Mouse (Mus musculus) stomach, postnatal 0 days (tissue): ENCODE measurements around the gene Six2. TPM values are rescaled to one million over a fixed set of nuclear protein-coding genes. Genes with fewer than 3 reads are reported as not detected.

Experiments
- ATAC-seq: fragments of 200-750 bp; cut with Nextera tagmentation; 2 replicates; pipeline ENCODE4 v1.8.0; 2017; ENCODE audit not compliant: low FRiP score, low TSS enrichment
- DNase-seq: peaks from one replicate; pipeline ENCODE4 v3.0.0-alpha.2; 2016; ENCODE audit warnings: low spot score
- H3K27ac ChIP-seq: fragments of 300-500 bp; sonication (generic); replicated peaks from 2 replicates; pipeline ENCODE4 v1.5.1; 2014; ENCODE audit warnings: mild to moderate bottlenecking, control low read depth
- H3K27me3 ChIP-seq: fragments of 300-500 bp; sonication (generic); 2 replicates; pipeline ENCODE4 v1.6.1; 2014; ENCODE audit warnings: low read length; ENCODE audit not compliant: control insufficient read depth, insufficient read depth
- H3K36me3 ChIP-seq: fragments of 300-500 bp; sonication (generic); 2 replicates; pipeline ENCODE4 v1.6.1; 2014; ENCODE audit warnings: low read length, mixed read lengths; ENCODE audit not compliant: control insufficient read depth, insufficient read depth
- H3K4me1 ChIP-seq: fragments of 300-500 bp; sonication (generic); replicated peaks from 2 replicates; pipeline ENCODE4 v1.6.1; 2014; ENCODE audit warnings: antibody characterized with exemption; ENCODE audit not compliant: control insufficient read depth, insufficient read depth
- H3K4me2 ChIP-seq: fragments of 300-500 bp; sonication (generic); replicated peaks from 2 replicates; pipeline ENCODE4 v1.6.1; 2014; ENCODE audit warnings: low read depth, mild to moderate bottlenecking, control low read depth, moderate library complexity
- H3K4me3 ChIP-seq: fragments of 300-500 bp; sonication (generic); 2 replicates; pipeline ENCODE4 v1.5.1; 2014; ENCODE audit warnings: low read depth, low read length, control low read depth
- H3K9ac ChIP-seq: fragments of 300-500 bp; sonication (generic); 2 replicates; pipeline ENCODE4 v1.6.1; 2014; ENCODE audit warnings: mild to moderate bottlenecking, low read length, control low read depth, mixed read lengths
- H3K9me3 ChIP-seq: fragments of 300-500 bp; sonication (generic); 2 replicates; pipeline ENCODE4 v1.6.1; 2016; ENCODE audit warnings: low read length; ENCODE audit not compliant: control insufficient read depth
- CTCF ChIP-seq: IDR thresholded peaks from 2 replicates; pipeline ENCODE4 v1.5.1; 2016; ENCODE audit warnings: antibody characterized with exemption, low read depth, mild to moderate bottlenecking, moderate library complexity
- EP300 ChIP-seq: optimal IDR thresholded peaks from 2 replicates; pipeline ENCODE3; 2016; ENCODE audit warnings: antibody characterized with exemption
- WGBS: fragments of 180-500 bp; shearing (Covaris S2); extraction: QIAGEN DNeasy Blood & Tissue Kit; methylation state at CpG from one replicate; pipeline ENCODE4 v1.1.7; 2014; 5-methylcytosine and 5-hydroxymethylcytosine counted together
- polyA plus RNA-seq: library from polyadenylated mRNA; unstranded; fragments of >200 nt; fragmentation: Nextera tagmentation; extraction: Ambion mirVana; gene quantifications from 2 replicates; pipeline ENCODE4 v1.2.1, GENCODE M21; 2015

The Six2 gene
- polyA plus RNA-seq, 1 experiment from 2014 or later, result 2.6 TPM

- 30% methylated on average over 6 of the region's 6 CpGs for WGBS
- H3K4me3 ChIP-seq, result no peak overlapping the region
Observed at GRCm38 (mm10) chr17:85681741-85682140, 6.3 kb downstream of the Six2 start.

DNA sequence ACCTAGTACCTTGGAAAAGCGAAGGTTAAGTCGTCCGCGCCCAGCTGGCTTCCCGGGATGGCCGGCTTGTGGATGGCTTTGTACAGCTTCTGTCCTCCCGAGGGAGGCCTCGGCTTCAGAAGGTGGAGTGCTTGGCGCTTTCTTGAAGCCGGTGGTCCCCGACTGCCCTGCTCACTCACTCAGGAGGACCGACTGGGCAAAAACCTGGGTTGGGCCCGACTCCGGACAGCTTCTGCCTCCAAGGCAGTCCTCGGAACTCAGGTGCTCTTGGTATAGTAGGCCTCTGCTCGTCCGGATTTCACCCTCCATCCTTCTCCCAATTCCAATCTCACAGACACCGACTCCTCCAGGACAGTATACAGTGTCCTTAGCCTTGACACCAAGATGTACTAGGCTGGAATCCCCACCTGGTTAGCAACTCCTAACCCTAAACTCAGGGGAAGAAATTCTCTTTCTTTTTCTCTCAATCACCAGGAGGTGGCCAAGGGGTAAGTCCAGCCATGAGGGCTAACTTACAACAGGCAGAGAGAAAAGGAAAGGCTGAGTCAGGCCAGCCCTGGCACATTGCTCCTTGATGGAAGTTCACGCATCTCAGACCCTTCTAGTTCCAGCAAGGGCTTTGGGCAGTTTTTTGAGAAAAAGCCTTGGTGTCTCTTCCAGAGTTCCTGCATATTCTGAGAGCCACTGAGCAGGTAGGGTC lies 7.1 kb downstream of the Six2 start:
- peaks cover 5% of the 10 kb centered on the region; the same call in 1 of the 2 replicates for H3K27me3 ChIP-seq
- H3K4me1 ChIP-seq, result no peaks in the 10 kb centered on the region
- no peak for TF ChIP-seq CTCF
- TF ChIP-seq EP300, result no peak
- H3K36me3 ChIP-seq, result no peaks in the 10 kb centered on the region
- WGBS, result 23% methylated on average over 19 of the region's 19 CpGs
- H3K9me3 ChIP-seq, result no peaks in the 10 kb centered on the region
- DNase-seq, result no peak
- no peak overlapping the region for H3K27ac ChIP-seq
- no peak overlapping the region for H3K4me3 ChIP-seq
- no peak for ATAC-seq
- H3K4me2 ChIP-seq, result peak overlapping the region; percentile 46; the same call in 1 of the 2 replicates
- H3K9ac ChIP-seq, result no peak overlapping the region

More at GRCm38 (mm10) chr17:85681741-85682140, 6.3 kb downstream of the Six2 start:
- ATAC-seq, result no peak
- Histone ChIP-seq H3K9me3 (no peaks in the 10 kb centered on the region), H3K27me3 (peaks cover 5% of the 10 kb centered on the region; the same call in 1 of the 2 replicates), H3K36me3 (no peaks in the 10 kb centered on the region), H3K4me2 (no peak overlapping the region), H3K9ac (no peak overlapping the region), H3K27ac (no peak overlapping the region), H3K4me1 (no peaks in the 10 kb centered on the region)
- TF ChIP-seq CTCF (no peak), EP300 (no peak)
- no peak for DNase-seq

GRCm38 (mm10) chr17:85680116-85680850 lies 7.8 kb downstream of the Six2 start:
- ATAC-seq (no peak; the same call in 1 of the 2 replicates), DNase-seq (no peak)
- Histone ChIP-seq H3K9ac (peak overlapping the region; percentile 39), H3K27ac (peak overlapping the region; percentile 75), H3K27me3 (peaks cover 5% of the 10 kb centered on the region; the same call in 1 of the 2 replicates), H3K4me2 (peak overlapping the region; percentile 46), H3K9me3 (no peaks in the 10 kb centered on the region), H3K4me1 (no peaks in the 10 kb centered on the region), H3K4me3 (peak overlapping the region; percentile 18; the same call in 1 of the 2 replicates), H3K36me3 (no peaks in the 10 kb centered on the region)
- TF ChIP-seq EP300 (no peak), CTCF (no peak)
- WGBS, result 18% methylated on average over 21 of the region's 21 CpGs

GRCm38 (mm10) chr17:85679651-85680050 lies 8.4 kb downstream of the Six2 start:
- Histone ChIP-seq H3K9me3 (no peaks in the 10 kb centered on the region), H3K27me3 (peaks cover 5% of the 10 kb centered on the region; the same call in 1 of the 2 replicates), H3K27ac (peak overlapping the region; percentile 75), H3K36me3 (no peaks in the 10 kb centered on the region), H3K4me1 (no peaks in the 10 kb centered on the region), H3K4me2 (peak overlapping the region; percentile 46), H3K4me3 (peak overlapping the region; percentile 18; the same call in 1 of the 2 replicates), H3K9ac (peak overlapping the region; percentile 39)
- TF ChIP-seq EP300 (no peak), CTCF (peak; percentile 71)
- DNase-seq, result peak; percentile 59
- WGBS, result 6% methylated on average over 15 of the region's 15 CpGs
- peak; percentile 78 for ATAC-seq

GRCm38 (mm10) chr17:85664618-85665320 lies 23.3 kb downstream of the Six2 start:
- H3K36me3 ChIP-seq, result no peaks in the 10 kb centered on the region
- 4% methylated on average over 20 of the region's 20 CpGs for WGBS
- H3K27me3 ChIP-seq, result no peaks in the 10 kb centered on the region
- no peak overlapping the region for H3K9ac ChIP-seq
- H3K4me3 ChIP-seq, result peak overlapping the region; percentile 20; the same call in 1 of the 2 replicates
- H3K4me1 ChIP-seq, result no peaks in the 10 kb centered on the region
- TF ChIP-seq CTCF, result peak; percentile 85
- TF ChIP-seq EP300, result no peak
- ATAC-seq (peak; percentile 76; the same call in 1 of the 2 replicates), DNase-seq (peak; percentile 70)
- H3K4me2 ChIP-seq, result peak overlapping the region; percentile 38
- no peaks in the 10 kb centered on the region for H3K9me3 ChIP-seq
- H3K27ac ChIP-seq, result no peak overlapping the region
